Mouse (Mus musculus) MEL (cell line): ENCODE data around the gene Grip1.

Experiments used
- CTCF ChIP-seq, 3 experiments: IDR thresholded peaks in 2 of 3; conservative IDR thresholded peaks in 1 of 3; 2 replicates each; pipeline ENCODE4 v1.5.1; 2011 to 2012; ENCODE audit warnings: low read length in 3 of 3, low read depth in 2 of 3, mild to moderate bottlenecking in 2 of 3, improper control_type of control experiment in 1 of 3, inconsistent platforms in 1 of 3, mixed read lengths in 1 of 3, moderate library complexity in 1 of 3; ENCODE audit not compliant: control insufficient read depth in 1 of 3, insufficient read depth in 1 of 3, poor library complexity in 1 of 3, severe bottlenecking in 1 of 3
- EP300 ChIP-seq, 2 experiments: IDR thresholded peaks; 2 replicates each; pipeline ENCODE4 v1.6.1; 2011; ENCODE audit warnings: improper control_type of control experiment in 2 of 2, low read length in 2 of 2, low read depth in 1 of 2, mild to moderate bottlenecking in 1 of 2
- GABPA ChIP-seq: IDR thresholded peaks from 2 replicates; pipeline ENCODE4 v1.6.1; 2012; ENCODE audit warnings: low read depth, mild to moderate bottlenecking, inconsistent platforms, low read length, improper control_type of control experiment, moderate library complexity
- JUND ChIP-seq: IDR thresholded peaks from 2 replicates; pipeline ENCODE4 v1.6.1; 2011; ENCODE audit warnings: low read depth, mild to moderate bottlenecking, improper control_type of control experiment, low read length
- MAFK ChIP-seq: IDR thresholded peaks from 2 replicates; pipeline ENCODE4 v1.6.1; 2011; ENCODE audit warnings: low read depth, mild to moderate bottlenecking, low read length, improper control_type of control experiment, borderline replicate concordance
- MAZ ChIP-seq: IDR thresholded peaks from 2 replicates; pipeline ENCODE4 v1.6.1; 2012; ENCODE audit warnings: low read depth, mild to moderate bottlenecking, inconsistent platforms, low read length, improper control_type of control experiment
- MYB ChIP-seq: IDR thresholded peaks from 2 replicates; pipeline ENCODE4 v1.6.1; 2011; ENCODE audit warnings: mild to moderate bottlenecking, low read depth, low read length, improper control_type of control experiment
- NRF1 ChIP-seq: IDR thresholded peaks from 2 replicates; pipeline ENCODE4 v1.6.1; 2014; ENCODE audit warnings: low read depth, mild to moderate bottlenecking, inconsistent platforms, low read length, improper control_type of control experiment, moderate library complexity; ENCODE audit not compliant: poor library complexity, insufficient read depth, severe bottlenecking
- POLR2A ChIP-seq, 2 experiments: IDR thresholded peaks; 2 replicates each; pipeline ENCODE4 v1.6.1; 2011 to 2012; ENCODE audit warnings: low read length in 2 of 2, mild to moderate bottlenecking in 2 of 2, control low read depth in 1 of 2, improper control_type of control experiment in 1 of 2, low read depth in 1 of 2, moderate library complexity in 1 of 2; ENCODE audit not compliant: control insufficient read depth in 1 of 2, insufficient read depth in 1 of 2, poor library complexity in 1 of 2
- POLR2AphosphoS2 ChIP-seq: IDR thresholded peaks from 2 replicates; pipeline ENCODE4 v1.6.1; 2011; ENCODE audit warnings: low read length, improper control_type of control experiment
- POLR2AphosphoS5 ChIP-seq: IDR thresholded peaks from 2 replicates; pipeline ENCODE4 v1.6.1; 2012; ENCODE audit warnings: low read depth, borderline replicate concordance, mild to moderate bottlenecking, inconsistent platforms, low read length, moderate library complexity, mixed read lengths
- TAL1 ChIP-seq: IDR thresholded peaks from 2 replicates; pipeline ENCODE4 v1.6.1; 2012; ENCODE audit warnings: mild to moderate bottlenecking, inconsistent platforms, low read length, moderate library complexity, mixed read lengths
- ZC3H11A ChIP-seq: IDR thresholded peaks from 2 replicates; pipeline ENCODE4 v1.6.1; 2012; ENCODE audit warnings: low read depth, mild to moderate bottlenecking, inconsistent platforms, low read length, improper control_type of control experiment

- TF ChIP-seq NRF1 (no peak), MAFK (no peak), ZC3H11A (no peak), JUND (no peak), POLR2A (IDR thresholded peaks at IDR 0.05; ENCODE audit: control insufficient read depth in 1 of 2, insufficient read depth in 1 of 2, low read depth in 1 of 2, low read length in 2 of 2, poor library complexity in 1 of 2) (no peak), CTCF (IDR thresholded peaks at IDR 0.05 in 2 of 3, conservative IDR thresholded peaks at IDR 0.05 in 1 of 3; ENCODE audit: control insufficient read depth in 1 of 3, insufficient read depth in 1 of 3, low read depth in 2 of 3, low read length in 3 of 3, poor library complexity in 1 of 3, severe bottlenecking in 1 of 3) (no peak), MAZ (no peak), GABPA (no peak), POLR2AphosphoS2 (no peak), EP300 (IDR thresholded peaks at IDR 0.05; ENCODE audit: low read depth in 1 of 2, low read length in 2 of 2) (no peak), POLR2AphosphoS5 (no peak), MYB (no peak), TAL1 (no peak)
Measured at GRCm38 (mm10) chr10:119495317-119495716, 41.7 kb downstream of the Grip1 start.
